10 mouse cellular contexts compared by ENCODE assay signal in the genomic region with DNA sequence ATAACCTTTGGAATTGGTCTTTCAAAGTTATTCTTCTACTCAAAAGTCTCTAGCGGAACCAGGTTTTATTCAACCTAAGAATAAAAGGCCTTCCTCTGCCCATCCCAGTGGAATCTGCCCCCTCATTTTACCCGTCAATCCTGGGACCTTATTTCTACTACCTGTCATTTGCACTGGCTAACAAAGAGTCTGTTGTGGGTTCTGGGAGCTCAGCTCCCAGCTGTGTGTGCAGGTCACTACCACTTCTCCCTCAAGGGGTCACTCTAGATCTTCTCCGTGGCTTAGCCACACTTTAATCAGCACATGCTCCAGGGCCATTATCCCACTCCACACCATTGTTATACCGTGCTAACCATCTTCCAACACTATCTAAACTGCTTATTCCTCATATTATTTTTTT. TPM values are rescaled to one million over a fixed set of nuclear protein-coding genes. Genes with fewer than 3 reads are reported as not detected.
DNase-seq lines count a peak whose midpoint lies in the region; ATAC-seq and TF ChIP-seq lines count a peak whose summit lies in the region.
"Had no signal": no experiment of that assay in that cellular context is flagged by ENCODE, and none has a peak within 500 bp of the region (broad histone marks: within the 10 kb centered on the region; RNA-seq: fewer than 3 reads in every experiment).

No protein-coding gene starts in this region.

- no peak for TF ChIP-seq EP300 in liver, postnatal 0 days (IDR thresholded peaks at IDR 0.05; ENCODE audit: low read depth)

- no peaks in the 10 kb centered on the region for H3K36me3 ChIP-seq in liver, postnatal 0 days (replicated peaks; ENCODE audit: insufficient read depth, low read length)
- H3K36me3 ChIP-seq in liver, embryonic 12.5 days: no peaks in the 10 kb centered on the region

- H3K27ac ChIP-seq in liver, postnatal 0 days (ENCODE audit: low read depth): no peak overlapping the region
- H3K27ac ChIP-seq in liver, embryonic 12.5 days: no peak overlapping the region
- H3K27ac ChIP-seq in bone marrow, adult 2 months (ENCODE audit: control insufficient read depth, insufficient read depth, low read depth, low read length, poor library complexity): no peak overlapping the region
- H3K27ac ChIP-seq: hindbrain, embryonic 14.5 days had no signal

- H3K4me2 ChIP-seq in liver, postnatal 0 days (ENCODE audit: low read depth, low read length): no peak overlapping the region
- no peak overlapping the region for H3K4me2 ChIP-seq in liver, embryonic 12.5 days
- H3K4me2 ChIP-seq: hindbrain, embryonic 14.5 days had no signal

- ATAC-seq in liver, postnatal 0 days: no peak
- ATAC-seq in liver, embryonic 12.5 days: no peak
- peak; percentile 66 for ATAC-seq in granulocyte monocyte progenitor cell, adult 5-6 weeks (replicated peaks; ENCODE audit: poor library complexity, severe bottlenecking)

- no peak for DNase-seq in liver, postnatal 0 days
- DNase-seq in lung, postnatal 36 days: peak; percentile 47
- DNase-seq in frontal cortex, postnatal 10 days (ENCODE audit: low spot score in 2 of 2): no peak
- no peak for DNase-seq in heart, adult 8-10 months (ENCODE audit: low spot score)
- no peak for DNase-seq in left cerebral cortex, adult 9 months (ENCODE audit: low spot score in 2 of 2)
- DNase-seq: thymus, postnatal 4 days had no signal

- no peak for TF ChIP-seq POLR2A in bone marrow, adult 2 months (IDR thresholded peaks at IDR 0.05; ENCODE audit: borderline replicate concordance, control insufficient read depth, low read depth, low read length)

- 49% methylated on average over 4 of the region's 4 CpGs for WGBS in liver, postnatal 0 days (ENCODE audit: insufficient replicate concordance)
- 37% methylated on average over 4 of the region's 4 CpGs for WGBS in liver, embryonic 12.5 days (ENCODE audit: insufficient replicate concordance)
- 55% methylated on average over 4 of the region's 4 CpGs for WGBS in bone marrow, adult 2 months

- no peak overlapping the region for H3K9ac ChIP-seq in liver, postnatal 0 days (replicated peaks)
- no peak overlapping the region for H3K9ac ChIP-seq in liver, embryonic 12.5 days
- H3K9ac ChIP-seq: hindbrain, embryonic 14.5 days had no signal

- peak; percentile 43; the same call in 1 of the 2 replicates for TF ChIP-seq CTCF in liver, postnatal 0 days (IDR thresholded peaks at IDR 0.05; ENCODE audit: low read depth)
- TF ChIP-seq CTCF in bone marrow, adult 2 months (IDR thresholded peaks at IDR 0.05; ENCODE audit: control insufficient read depth, insufficient read depth, low read length): peak; percentile 21; the same call in 1 of the 2 replicates

- no peak overlapping the region for H3K4me3 ChIP-seq in liver, postnatal 0 days (ENCODE audit: low read depth, low read length)
- no peak overlapping the region for H3K4me3 ChIP-seq in liver, embryonic 12.5 days
- H3K4me3 ChIP-seq in bone marrow, adult 2 months (replicated peaks; ENCODE audit: control insufficient read depth, low read depth, low read length): no peak overlapping the region

- no peaks in the 10 kb centered on the region for H3K9me3 ChIP-seq in liver, postnatal 0 days (ENCODE audit: low read length)
- no peaks in the 10 kb centered on the region for H3K9me3 ChIP-seq in liver, embryonic 12.5 days (replicated peaks)

- no peaks in the 10 kb centered on the region for H3K27me3 ChIP-seq in liver, postnatal 0 days (ENCODE audit: insufficient read depth, low read length)
- no peaks in the 10 kb centered on the region for H3K27me3 ChIP-seq in liver, embryonic 12.5 days (replicated peaks)

- H3K4me1 ChIP-seq in liver, postnatal 0 days (ENCODE audit: insufficient read depth): no peaks in the 10 kb centered on the region
- H3K4me1 ChIP-seq in liver, embryonic 12.5 days: no peaks in the 10 kb centered on the region
- H3K4me1 ChIP-seq in bone marrow, adult 2 months (ENCODE audit: control insufficient read depth, insufficient read depth, low read length): no peaks in the 10 kb centered on the region; the same call in none of the 2 replicates

RNA-seq across cellular contexts. Expression of a gene that starts 26.8 kb away (rescaled TPM):
- polyA plus RNA-seq in liver, postnatal 0 days (2015; fragmentation: Nextera tagmentation; extraction: Ambion mirVana): 61.8 and 62.5 TPM in 2 replicates
- polyA plus RNA-seq in liver, embryonic 12.5 days (2016; fragmentation: Nextera tagmentation; extraction: Ambion mirVana): 57.5 and 63.6 TPM in 2 replicates
- 48.5 and 66.0 TPM in 2 replicates for polyA plus RNA-seq in bone marrow, adult 2 months (2011; ENCODE audit: insufficient read depth, insufficient read length, low replicate concordance, missing spikeins)
- 57.8 and 90.6 TPM in 2 replicates for total RNA-seq in granulocyte monocyte progenitor cell, adult 5-6 weeks (2014; fragmentation: Nextera tagmentation)
- 58.6 and 63.3 TPM in 2 replicates for total RNA-seq in granulocyte monocyte progenitor cell, adult 5-6 weeks (2017)
- total RNA-seq in heart, adult 8-10 months (2022): 10 to 100 TPM; 77.5 to 93.9 (median 90.6) TPM

RNA-seq across cellular contexts. Expression of a gene that starts 34.2 kb away (rescaled TPM):
- polyA plus RNA-seq in liver, postnatal 0 days (2015; fragmentation: Nextera tagmentation; extraction: Ambion mirVana): 19.7 and 20.3 TPM in 2 replicates
- 31.6 and 32.3 TPM in 2 replicates for polyA plus RNA-seq in liver, embryonic 12.5 days (2016; fragmentation: Nextera tagmentation; extraction: Ambion mirVana)
- 26.8 and 27.2 TPM in 2 replicates for polyA plus RNA-seq in bone marrow, adult 2 months (2011; ENCODE audit: insufficient read depth, insufficient read length, low replicate concordance, missing spikeins)
- 24.6 and 26.3 TPM in 2 replicates for total RNA-seq in granulocyte monocyte progenitor cell, adult 5-6 weeks (2014; fragmentation: Nextera tagmentation)
- 82.8 and 112 TPM in 2 replicates for total RNA-seq in granulocyte monocyte progenitor cell, adult 5-6 weeks (2017)
- 10 to 100 TPM; 28.0 to 30.8 (median 30.1) TPM for total RNA-seq in heart, adult 8-10 months (2022)
